Mouse (Mus musculus) spleen, adult 2 months (tissue): ENCODE data around the gene Pex7.

Experiments
- CTCF ChIP-seq: fragments of 200-500 bp; IDR thresholded peaks from 2 replicates; pipeline ENCODE4 v1.5.1; 2011; ENCODE audit warnings: mild to moderate bottlenecking, inconsistent platforms; ENCODE audit not compliant: insufficient read depth, insufficient read length, insufficient replicate concordance; ENCODE audit errors: extremely low read depth
- POLR2A ChIP-seq: fragments of 200-500 bp; IDR thresholded peaks from 2 replicates; pipeline ENCODE4 v1.6.1; 2011; ENCODE audit warnings: low read depth, low read length, inconsistent platforms

GRCm38 (mm10) chr10:19940626-19941025 lies 33.1 kb upstream of the Pex7 start:
- TF ChIP-seq CTCF: no peak
- TF ChIP-seq POLR2A: no peak
